Mouse (Mus musculus) heart, postnatal 14 days (tissue): ENCODE measurements around the gene Ehbp1. TPM values are rescaled to one million over a fixed set of nuclear protein-coding genes. Genes with fewer than 3 reads are reported as not detected.
A peak's percentile ranks its signal among the peaks of the same experiment; 100 is the strongest.

Source experiments
- DNase-seq, 2 experiments: peaks; one replicate each; pipeline ENCODE4 v3.0.0; 2021 to 2022
- intact Hi-C: fragments of 180-260 bp; cut with DNase I; formaldehyde crosslinking; loops from one replicate; pipeline ENCODE4 v1.15.1; 2025
- total RNA-seq, 2 experiments: library from RNA; stranded (reverse); gene quantifications; 2 replicates each; pipeline ENCODE4 v1.2.3; 2021

Gene Ehbp1
- total RNA-seq, 2 experiments from 2014 or later: 91.6 to 117 TPM

DNA sequence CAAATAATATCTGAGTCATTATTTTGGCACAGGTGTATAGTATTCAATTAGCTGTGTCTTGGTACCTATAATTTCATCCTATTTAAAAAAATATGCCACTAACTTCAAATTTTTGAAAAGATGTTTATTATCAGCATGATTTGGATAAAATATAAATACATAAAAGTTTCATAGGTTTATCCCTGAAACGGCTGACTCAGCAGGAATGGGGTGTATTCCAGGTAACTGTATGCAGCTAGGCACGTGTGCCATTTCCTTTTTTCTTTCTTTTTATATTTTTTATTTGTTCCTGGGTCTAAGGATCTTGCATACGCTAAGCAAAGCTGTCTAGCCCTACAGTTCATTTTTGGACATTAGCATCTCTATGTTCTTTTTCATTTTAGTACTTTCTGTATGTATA, 223.2 kb downstream of the Ehbp1 start:
- no peak for DNase-seq
- intact Hi-C loops: no loop called here

DNA sequence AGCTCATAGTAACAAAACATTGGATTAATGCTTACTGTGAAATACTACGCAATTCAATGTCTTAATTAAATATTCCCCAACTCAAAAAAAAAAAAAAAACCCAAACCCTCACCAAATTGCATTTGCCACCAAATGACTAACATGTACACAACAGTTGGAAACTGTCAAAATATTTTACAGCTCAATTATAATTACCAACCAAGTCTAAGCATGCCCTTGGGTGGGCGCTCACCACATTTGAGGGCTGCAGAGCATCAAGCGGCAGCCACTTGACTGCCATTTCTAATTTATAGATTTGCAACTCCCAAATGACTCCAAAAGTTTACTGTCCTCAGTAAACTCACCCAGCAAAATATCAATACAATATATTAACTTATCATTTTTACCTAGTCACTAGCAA, 229.9 kb downstream of the Ehbp1 start:
- intact Hi-C loops: no loop called here
- DNase-seq: no peak

DNA sequence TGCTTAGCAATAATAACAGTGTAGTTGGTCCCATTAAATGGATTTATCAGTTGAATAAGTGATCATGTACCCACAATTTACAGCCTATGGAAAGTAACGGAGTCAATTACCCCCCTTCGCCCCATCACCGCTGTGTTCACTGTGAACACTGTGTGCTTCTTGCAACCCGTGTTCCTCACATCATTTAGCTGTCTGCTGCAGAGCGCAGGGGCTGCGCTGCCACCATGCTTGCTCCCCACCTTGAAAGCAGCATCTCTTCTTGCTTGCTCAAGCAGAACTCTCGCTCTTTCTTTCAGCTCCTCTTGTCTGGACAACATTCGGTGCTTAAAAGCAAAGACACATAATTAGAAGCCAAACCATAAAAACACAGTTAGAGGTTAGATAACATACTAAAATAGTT, 252.7 kb downstream of the Ehbp1 start:
- intact Hi-C loops: no loop called here
- no peak for DNase-seq

DNA sequence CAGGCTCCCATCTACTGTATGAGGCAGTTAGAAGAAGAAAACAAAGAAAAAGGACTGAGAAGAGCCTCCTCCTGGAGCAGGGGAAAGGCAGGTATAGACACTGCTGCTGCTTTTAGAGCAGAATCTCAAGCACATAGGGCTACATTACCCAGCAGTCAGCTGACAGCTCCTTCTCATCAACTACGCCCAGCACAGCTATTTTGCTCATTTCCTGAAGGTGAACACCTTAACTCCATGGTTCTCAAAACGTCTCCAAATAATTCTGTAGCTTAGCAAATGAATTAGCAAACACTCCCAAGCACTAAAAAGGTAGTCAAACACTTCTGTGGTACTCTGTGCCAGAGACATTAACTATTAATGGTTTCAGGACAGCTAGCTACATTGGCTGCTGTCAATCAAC, 278.7 kb downstream of the Ehbp1 start:
- intact Hi-C loops: no loop called here
- DNase-seq: no peak

DNA sequence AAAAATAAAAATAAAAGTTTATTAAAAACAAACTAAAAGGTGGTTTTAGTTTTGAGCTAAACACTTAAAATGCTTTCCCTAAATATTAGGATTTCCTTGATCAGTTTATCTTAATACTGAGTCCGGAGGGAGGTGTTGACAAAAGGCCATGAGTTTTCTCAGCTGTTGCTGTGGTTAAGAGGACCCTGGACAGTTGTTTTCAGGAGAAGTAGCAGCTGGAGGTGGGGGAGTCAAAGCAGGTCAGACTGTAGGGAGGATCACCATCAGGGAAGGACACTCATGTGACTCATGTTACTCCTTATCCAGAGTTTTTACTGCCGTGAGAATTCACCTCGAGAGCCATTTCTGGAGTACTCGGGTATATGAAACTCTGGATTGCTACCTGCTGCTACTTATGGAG, 280.4 kb downstream of the Ehbp1 start:
- intact Hi-C loops: no loop called here
- DNase-seq: peak in 1 of 2 experiments; percentile 7

DNA sequence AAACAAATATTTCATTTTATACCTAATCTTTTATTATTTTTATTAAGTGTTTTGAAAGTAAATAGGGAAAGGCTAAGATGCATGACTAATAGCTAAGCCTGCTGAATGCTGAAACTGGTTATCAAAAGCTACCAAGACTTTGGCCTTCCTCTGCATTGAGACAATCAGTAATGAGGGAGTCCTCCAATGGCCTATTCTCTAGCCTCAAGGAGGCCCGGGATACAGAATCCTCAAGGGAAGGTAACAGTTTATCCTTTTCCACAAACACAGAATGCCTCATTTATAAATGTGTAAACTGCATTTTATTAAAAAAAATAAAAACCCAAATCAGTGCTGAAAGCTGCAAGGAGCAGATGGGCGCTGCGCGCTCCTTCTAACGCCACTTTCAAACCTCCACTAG, 284.6 kb downstream of the Ehbp1 start:
- DNase-seq: no peak
- intact Hi-C loops: no loop called here

DNA sequence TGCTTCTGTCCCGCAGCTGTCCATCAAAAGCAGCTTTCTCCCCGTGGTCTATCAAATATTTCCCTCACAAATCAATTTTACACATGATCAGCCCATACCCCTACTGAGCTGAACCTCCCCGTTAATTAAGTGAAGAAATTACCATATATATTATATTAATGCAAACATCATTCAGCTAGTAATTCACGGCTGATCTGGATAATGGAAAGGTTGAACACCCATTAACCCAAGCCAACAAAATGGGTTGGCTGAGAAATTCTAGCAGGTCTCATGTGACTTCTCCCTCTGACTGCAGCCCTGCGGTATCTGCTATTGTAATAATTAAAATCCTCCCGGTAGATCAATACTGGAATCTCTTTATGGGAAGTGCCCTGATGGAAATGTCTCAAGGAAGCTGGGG, 286.2 kb downstream of the Ehbp1 start:
- DNase-seq: no peak
- intact Hi-C loops: no loop called here

DNA sequence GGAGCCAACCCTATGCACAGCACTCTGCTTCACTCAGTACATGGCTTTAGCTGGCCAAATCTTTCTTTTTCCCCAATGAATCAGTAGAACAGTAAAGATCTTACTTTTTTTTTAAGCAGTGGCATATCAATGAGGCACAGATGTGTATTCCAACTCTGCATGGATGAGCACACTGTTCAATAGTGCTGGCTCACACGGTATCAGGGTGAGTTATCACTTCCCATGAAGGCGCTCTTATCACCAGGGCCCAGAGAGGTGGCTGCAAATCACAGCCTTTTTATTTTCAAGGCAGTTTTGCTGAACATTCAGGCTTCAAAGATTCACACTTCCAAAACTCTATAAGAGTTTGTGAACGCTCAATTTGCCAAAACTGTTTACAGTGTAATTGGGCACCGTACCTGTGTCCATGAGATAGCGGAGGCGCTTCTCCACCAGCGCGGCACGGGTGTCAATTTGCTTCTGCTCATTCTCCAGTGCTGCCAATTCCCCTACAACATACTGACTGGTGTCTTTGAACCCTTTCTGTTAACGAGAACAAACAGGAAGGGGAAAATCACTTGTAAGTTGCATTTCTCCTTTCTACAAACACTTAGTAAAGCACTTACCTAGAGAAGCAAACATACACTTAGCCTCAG, 288.9 kb downstream of the Ehbp1 start:
- DNase-seq: no peak
- intact Hi-C loops: no loop called here

DNA sequence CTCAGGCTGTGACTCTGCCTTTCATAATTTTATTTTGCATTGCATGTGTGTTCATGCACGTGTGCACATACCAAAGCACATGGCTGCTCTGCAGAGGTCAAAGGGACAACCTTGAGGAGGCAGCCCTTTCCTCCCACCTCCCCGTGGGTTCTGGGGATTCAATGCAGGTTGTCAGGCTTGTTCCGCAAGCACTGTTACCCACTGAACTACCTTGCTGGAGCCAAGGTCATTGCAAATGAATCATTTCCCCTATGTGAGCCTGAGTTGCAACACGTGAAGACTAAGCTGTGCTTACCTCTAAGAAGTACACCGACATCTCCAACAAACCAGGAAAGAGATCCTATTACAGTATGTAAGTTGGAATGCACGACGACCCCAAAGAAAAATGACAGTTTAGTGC, 291.2 kb downstream of the Ehbp1 start:
- intact Hi-C loops: no loop called here
- DNase-seq: no peak

DNA sequence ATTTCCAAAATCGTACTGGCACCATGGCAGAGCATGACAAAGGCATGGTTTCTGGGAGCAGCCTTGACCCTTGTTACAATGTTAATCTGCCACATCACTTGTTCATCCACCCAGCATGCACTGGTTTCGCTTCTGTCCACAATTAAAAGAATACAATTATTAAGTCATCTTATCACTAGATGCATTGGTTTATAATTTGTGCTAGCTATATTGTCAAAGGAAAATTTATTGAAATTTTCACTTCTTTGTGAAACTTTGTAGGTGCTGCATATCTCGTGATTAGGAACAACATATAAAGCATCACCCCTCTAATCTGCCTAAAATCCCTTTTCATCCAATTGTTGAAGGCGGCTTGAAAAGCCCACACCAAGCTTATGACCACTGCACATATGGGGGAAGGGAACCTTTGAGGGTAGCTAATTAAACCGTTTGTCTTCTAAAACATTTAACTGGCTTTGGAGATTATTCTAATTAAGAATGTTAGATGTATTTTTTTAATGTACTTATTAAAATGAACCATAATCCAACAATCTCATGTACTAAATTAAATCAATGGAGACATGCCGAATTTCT, 302.2 kb downstream of the Ehbp1 start:
- DNase-seq: no peak

DNA sequence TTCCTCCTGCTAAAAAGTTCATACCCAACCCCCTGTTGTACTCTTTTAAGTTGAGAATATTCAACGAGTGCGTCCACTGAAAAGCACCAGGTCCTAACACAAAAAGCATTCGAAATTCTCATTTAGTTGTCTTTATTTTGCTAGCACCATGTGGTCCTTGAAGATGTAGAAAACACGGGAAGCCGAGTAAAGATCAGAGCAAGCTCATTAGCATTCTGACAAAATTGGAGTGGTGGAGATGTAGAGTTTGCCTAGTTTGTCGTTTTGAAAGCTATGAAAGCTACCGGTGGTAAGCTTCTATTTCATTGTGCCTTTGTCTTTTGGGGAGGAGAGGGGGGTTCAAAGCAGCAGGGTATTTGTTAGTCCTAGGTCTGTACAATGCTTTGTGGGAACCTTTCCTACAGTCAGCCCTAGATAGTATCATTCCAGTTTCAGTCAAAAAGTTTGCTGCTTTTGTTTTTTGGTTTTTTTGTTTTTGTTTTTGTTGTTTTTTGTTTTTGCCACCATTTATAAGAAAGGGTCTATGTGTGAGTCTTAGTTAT, 307.5 kb downstream of the Ehbp1 start:
- intact Hi-C loops: no loop called here
- no peak for DNase-seq

More for the DNA sequence above, 302.2 kb downstream of the Ehbp1 start:
- intact Hi-C loops: no loop called here

DNA sequence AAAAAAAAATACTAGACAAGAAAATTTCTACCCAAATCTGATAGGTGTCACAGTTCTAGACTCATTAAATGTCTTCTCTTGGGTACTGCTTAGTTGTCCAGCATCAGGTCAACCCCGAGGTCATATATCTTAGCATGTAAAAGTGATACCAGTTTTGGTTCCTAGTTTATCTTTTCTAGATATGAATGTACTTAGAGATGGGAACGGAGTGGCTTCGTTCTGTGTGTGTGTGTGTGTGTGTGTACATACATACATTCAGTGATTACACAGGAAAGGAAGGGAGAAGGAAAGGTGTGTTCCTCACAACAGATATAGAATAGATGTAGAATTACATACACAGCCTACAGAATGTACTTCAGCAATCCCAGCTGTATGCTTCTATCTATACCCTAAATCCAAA, 308.5 kb downstream of the Ehbp1 start:
- no peak for DNase-seq
- intact Hi-C loops: no loop called here

DNA sequence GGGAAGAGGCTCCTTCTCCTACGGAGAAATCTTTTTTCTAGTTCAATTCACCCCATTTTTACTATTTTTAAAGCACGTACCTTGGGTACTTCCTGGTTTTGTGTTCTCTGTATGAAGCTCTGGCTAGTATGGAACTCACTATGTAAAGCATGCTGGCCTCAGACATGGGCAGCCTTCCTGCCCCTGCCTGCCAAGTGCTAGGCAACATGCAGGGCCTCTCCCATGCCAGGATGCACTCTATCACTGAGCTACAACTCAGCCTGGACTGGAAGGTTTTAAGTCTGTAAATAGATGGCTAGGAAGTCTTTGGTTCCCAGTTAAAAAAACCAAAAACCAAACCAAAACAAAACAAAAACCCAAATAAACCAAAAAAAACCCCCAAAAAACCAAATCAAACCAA, 321.5 kb downstream of the Ehbp1 start:
- intact Hi-C loops: no loop called here
- no peak for DNase-seq

DNA sequence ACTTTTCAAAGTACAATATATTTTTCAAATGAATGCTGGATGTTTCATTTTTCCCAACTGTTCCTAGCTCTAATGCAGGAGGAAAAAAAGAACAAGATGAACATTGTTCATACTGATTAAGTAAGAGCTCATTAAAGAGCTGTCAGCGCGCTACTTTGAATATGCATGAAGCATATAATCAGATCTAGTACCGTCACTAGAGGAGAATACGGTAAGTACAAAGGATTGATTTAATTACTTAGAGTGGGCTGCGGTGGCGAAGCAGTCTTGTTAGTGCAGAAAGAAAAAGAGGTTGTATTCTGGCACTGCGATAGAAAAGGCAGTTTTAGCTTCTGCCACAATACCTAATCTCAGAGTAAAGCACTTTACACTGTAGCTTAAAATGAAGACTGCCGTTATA, 324.6 kb downstream of the Ehbp1 start:
- intact Hi-C loops: no loop called here

DNA sequence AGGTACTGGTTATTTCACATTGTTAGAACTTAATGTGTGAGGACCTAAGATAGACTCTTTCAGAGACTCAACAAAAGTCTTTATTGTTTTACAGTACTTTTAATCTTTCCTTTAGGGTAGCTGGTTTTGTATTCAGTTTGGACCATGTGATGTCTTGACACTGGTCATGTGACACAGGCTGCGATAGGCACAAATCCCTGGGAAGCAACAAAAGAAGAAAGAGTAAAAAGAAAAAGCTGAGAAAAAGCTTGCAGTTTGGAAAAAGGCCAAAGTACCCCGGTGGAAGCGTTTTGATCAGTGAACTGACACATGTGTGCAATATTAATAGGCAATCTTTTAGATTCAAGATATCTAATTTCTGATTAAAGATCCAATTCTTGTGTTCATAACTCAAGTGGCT, 325.8 kb downstream of the Ehbp1 start:
- no peak for DNase-seq
- intact Hi-C loops: no loop called here

More for the DNA sequence above, 324.6 kb downstream of the Ehbp1 start:
- no peak for DNase-seq

DNA sequence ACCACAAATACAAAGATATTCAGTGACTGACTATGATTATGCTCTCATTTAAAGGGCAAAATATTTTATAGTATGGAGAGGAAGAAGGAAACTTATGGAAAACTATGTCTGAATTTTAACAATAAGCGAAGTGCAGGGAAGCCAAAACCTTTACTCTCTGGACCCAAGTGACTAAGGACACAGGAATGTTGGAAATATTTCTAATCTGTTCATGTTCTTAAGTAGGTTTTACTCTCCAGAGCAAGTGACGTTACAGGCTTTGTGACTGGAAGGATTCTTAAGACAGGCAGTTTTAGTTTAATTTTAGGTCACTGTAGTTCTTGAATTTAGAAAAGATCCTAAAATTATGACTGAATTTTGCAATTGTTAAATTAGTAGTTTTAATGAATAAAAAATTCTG, 333.3 kb downstream of the Ehbp1 start:
- intact Hi-C loops: no loop called here
- no peak for DNase-seq

DNA sequence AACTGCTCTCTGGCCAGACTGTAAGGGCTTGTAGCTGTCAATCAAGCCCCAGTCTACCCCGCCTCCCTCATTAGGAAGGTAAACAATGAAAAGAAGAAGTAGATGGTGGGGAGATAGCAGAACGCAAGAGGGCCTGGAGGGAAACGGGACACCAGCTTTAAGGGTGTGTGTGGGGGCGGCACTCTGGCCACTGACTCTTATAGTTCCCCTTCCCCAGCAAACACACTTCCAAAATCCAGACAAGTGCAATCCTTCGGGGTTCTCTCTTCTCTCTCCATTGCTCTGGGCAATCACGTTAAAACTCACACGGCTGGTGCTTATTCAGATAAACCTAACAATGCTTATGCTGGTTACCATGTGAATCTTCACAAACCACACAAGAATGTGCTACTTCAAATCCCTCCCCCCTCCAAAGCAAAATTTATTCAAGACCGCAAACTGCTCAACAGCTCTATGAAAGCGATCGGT, 333.9 kb downstream of the Ehbp1 start:
- no peak for DNase-seq
- intact Hi-C loops: no loop called here

DNA sequence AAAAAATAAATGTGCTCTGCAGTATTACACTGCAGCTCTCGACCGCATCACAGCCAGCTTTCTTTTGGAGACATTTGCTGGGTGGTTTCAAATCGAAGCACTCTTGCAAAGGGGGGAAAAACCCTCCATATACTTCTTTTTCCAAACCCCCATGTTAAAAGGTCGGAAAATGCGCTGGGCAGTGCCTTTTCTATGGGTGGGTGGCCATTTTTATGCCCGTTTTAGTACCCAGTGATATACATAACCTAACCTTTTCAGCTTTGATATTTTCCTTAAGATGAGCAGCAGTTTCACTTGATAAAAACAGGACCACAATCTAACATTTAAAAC, 334.3 kb downstream of the Ehbp1 start:
- intact Hi-C loops: no loop called here

DNA sequence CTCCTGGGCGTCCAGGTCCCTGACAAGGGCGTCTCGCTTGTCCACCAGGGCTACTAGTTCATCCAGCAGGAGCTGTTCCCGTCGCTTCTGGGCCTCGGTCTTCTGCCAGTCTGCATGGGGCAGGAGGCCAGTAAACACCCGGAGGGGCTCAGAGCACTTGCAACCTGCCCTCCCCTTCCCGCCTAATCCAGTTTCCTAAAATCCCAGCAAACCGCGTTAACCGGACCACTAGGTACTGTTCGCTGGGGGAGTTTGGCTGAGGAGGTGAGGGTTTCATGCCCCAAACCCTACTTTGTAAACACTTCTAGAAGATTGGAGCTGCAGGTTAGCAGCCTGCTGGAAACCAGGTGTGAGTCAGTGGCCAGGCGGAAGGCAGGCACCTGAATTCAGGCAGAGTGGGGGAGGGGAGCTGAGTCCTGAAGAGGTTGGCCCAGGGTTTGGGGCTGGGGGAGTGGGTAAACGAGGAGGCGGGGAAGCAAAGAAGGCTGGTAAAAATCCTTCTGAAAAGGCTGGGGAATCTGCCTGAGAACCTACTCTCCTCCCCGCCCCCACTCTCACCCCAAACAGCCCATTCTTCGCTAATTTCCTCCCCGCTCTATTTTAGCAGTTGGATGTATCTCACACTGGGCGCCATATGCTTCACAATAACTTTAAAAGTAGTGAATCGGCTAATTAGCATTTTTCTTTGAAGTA, 334.9 kb downstream of the Ehbp1 start:
- no peak for DNase-seq
- intact Hi-C loops: no loop called here

More for the DNA sequence above, 334.3 kb downstream of the Ehbp1 start:
- no peak for DNase-seq

DNA sequence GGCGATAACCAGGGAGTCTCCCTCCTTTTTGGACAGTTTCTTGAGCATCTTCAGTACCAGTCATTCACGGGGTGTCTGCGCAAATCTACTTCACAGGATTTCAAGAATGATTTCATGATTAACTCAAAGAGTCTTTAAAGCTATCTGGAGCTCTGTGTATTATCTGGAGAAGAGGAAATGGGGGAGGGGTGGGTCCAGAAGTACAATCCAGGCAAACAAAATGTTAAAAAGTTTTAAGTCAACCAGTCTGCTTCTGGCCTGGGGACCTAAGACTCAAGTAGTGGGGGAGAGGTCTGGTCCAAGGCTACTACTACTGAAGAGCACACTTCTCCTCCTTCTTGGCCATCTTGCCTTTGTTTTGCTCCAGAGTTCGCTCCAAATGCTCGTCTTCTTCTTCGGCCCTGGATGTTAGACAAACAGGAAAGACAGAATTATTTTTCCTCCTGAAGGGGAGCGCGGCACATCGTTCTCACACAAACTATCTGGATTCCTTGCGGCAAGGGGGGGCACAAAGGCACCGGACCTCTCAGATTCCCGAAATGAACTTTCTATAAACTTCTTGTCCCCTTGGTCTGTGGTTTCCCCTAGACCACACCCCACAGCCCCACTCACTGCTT, 335.5 kb downstream of the Ehbp1 start:
- intact Hi-C loops: no loop called here
- no peak for DNase-seq

DNA sequence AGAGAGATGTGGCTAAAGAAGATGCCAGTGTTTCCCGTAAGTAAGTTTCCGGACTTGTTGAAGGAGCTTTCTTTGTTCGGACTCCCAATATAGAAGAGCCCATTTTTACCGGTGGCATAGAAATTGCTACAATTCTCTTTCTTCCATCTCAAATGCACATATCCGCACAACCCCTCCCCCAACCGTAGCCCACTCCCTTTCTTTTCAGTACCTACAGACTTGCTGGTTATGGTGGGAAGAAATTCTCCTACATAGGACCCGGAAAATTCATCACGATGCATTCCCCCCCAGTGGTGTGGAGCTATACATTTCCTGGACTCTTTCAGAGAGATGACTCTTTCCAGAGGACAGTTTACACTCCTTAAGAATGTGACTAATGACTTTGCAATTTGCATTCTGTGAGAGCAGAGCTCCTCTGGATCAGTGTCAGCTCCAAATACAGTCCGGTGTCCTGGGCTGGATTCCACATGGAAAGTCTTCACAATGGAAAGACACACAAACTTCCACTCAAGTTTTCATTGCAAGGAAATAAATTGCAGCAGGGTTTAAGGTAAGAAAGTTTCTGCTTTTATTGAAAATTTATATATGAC, 336.7 kb downstream of the Ehbp1 start:
- DNase-seq: no peak
- intact Hi-C loops: no loop called here
